Mouse (Mus musculus) left cerebral cortex, adult 18-20 months (tissue): Measurements from ENCODE around the gene Abca7. TPM values are rescaled to one million over a fixed set of nuclear protein-coding genes. Genes with fewer than 3 reads are reported as not detected.
"Not testable (repeated sequence)": the region's sequence is repeated elsewhere in the genome, so short reads cannot be mapped to it uniquely, and the experiment has no call there.

Source experiments
- DNase-seq, 2 experiments: peaks; one replicate each; pipeline ENCODE4 v3.0.0; 2021 to 2022; ENCODE audit warnings: low spot score in 2 of 2, mixed read lengths in 1 of 2
- long read RNA-seq, 2 experiments: library from polyadenylated mRNA; stranded (forward); transcript quantifications; one replicate each; pipeline ENCODE4 v2.0.0; 2021
- total RNA-seq, 2 experiments: library from RNA; stranded (reverse); gene quantifications; 2 replicates each; pipeline ENCODE4 v1.2.3; 2021

Abca7 gene
- total RNA-seq: 10 to 100 TPM; 13.0 to 13.7 TPM
- long read RNA-seq, experiment 1, full-length matches to known transcripts: 1 of 14 reads
- long read RNA-seq, experiment 1, partial matches to known transcripts: 4 of 14 reads
- long read RNA-seq, experiment 1, other reads (novel, unspliced or antisense): 9 of 14 reads
- long read RNA-seq, experiment 2, partial matches to known transcripts: 1 of 10 reads
- long read RNA-seq, experiment 2, other reads (novel, unspliced or antisense): 9 of 10 reads

DNA sequence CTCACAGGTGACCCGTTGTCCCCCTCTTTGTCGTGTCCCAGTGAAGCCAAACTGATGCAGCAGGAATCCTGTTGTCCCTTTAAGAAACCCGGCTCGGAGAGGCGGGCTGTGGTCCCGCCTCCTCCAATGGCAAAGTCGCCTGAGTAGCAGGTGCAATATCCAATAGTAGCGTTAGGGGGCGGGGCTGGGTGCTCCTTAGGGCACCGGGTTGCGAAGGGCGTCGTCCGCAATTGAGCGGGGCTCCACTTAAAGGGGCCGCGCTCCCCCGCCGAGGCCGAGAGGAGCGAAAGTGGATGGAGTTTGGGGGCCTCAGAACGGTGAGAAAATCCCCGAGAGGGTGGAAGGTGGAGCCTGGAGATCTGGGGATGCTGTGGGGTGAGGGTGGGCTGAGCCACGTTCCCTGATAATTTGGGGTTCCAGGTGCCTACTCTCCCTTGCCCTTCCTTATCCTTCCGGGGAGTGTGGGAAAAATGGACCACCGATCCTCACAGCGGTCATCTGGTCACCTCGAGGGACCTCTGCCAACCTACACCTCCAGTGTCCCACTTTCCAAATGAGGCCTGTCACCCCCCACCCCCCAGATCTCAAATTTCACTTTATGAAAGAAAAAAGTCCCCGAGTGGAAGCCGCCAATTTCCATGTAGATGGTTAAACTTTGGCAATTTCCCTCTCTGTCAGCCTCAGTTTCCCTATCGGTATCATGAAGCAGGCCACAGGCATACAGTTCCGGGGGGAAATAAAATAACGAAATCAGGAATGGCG, at the start of gene Abca7:
Gene Abca7 (plus strand): TSS at position 223 of the 762 bp plus-strand sequence.
- peak; percentile 95 to 98 for DNase-seq

DNA sequence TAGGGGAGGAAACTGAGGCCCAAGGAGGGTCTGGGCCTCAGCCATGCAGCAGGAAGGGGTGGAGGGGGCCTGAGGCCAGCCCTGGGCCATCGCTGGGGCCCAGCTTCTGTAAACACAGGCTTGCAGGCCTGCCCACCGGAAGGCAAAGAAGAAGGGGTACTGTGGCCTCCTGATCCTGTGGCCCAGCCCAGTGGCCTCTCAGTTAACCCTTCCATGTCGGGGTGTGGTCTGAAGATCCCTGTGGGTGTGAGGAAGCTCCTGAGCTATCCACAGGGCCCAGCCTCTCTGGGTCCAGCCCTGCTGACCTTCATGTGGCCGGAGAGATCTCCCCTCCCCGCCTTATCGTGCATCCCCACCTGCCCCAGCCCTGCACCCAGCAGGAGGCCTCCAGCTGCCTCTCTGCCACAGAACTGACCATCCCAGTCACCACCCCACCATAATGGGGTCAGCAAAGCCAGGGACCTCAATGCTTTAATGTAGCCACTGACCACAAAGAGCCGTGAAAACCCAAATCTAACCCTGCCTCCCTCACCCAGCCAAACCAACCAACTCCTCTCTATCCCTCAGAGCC, 49.5 kb upstream of the Abca7 start:
- no peak for DNase-seq

DNA sequence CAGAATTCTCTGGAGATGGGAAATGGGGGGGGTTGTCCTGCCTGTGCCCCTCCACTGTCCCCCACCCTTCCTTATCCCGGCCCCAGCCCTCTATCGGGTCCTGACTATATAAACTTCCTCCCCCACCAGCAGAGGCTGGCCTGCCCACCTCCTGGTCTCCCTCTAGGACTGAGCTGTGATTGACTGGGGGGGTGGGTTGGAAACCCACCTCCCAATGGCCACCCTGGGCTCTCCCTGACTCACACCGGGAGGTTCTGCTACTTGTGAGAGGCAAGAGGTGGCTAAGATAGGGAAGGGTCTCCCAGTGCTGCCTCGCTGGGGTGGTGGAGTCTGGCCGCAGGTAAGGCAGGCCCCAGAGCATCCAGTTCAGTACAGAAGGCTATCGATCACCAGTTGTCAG, 48.8 kb upstream of the Abca7 start:
- DNase-seq: no peak

DNA sequence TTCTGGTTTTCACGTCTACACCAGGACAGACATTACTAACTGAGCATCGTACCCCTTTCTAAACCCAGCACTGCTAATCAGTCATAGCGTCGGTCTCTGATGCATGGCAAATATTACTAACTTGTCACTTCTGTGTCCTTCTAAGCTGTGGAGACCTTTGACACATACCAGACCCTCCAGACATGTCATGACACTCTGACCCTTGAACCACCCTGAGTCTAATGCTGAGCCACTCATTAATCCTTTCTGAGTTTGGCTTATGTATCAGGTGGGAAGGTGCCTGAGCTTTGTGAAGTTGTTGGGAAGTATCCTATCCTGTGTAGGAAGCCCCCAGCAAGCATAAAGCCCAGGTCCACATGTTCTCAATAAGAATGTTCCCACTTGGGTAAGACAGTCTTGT, 46.4 kb upstream of the Abca7 start:
- DNase-seq: no peak

DNA sequence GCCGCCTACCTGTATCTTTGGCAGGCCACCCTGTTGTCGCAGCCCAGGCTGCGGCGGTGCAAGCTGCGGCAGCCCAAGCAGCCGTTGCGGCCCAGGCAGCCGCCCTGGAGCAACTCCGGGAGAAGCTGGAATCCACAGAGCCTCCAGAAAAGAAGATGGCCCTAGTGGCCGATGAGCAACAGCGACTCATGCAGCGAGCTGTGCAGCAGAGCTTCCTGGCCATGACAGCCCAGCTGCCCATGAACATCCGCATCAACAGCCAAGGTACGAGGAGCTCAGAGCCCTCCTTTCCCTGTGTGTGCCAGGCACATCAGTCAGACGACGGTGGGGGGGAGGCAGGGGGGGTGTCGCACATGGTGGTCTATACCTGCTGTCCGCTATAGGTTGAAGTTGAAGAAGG, 45.6 kb upstream of the Abca7 start:
- DNase-seq: no peak

DNA sequence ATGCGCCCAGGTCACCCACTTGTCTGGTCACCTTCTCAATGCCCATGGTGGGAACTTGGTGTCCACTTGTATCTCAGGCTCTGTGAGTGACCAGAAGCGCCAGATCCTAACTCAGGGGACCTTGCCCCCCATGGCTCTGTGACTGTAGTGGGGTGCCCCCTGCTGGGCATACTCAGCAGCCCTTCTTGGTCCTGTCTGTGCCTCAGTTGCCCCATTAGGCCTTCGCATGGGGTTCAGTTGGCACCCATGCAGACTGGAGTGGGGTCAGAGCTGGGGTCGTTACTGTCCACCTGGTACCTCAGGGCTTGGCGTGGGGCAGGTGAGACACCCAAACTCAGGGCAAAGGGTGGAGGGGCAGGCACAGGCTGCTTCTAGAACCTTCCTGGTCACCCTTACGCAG, 42.3 kb upstream of the Abca7 start:
- DNase-seq: no peak

DNA sequence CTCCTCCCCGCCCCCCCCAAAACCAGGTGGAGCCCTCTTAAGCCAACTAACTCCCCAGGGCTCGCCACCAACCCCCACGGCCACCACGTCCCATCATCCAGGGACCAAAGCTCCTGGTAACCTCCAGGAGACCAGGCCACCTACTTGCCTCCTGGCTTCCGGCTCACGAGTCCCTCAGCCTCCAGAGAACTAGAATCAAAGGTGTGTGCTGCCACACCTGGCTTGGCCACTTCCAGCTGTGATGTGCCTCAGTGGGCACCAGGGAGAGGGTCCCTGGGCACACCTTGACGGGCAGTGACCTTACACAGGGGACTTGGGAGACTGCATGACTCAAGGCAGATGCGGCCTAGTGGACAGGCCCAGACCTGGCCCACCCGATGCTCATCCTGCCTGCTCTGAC, 40.6 kb upstream of the Abca7 start:
- DNase-seq: no peak

DNA sequence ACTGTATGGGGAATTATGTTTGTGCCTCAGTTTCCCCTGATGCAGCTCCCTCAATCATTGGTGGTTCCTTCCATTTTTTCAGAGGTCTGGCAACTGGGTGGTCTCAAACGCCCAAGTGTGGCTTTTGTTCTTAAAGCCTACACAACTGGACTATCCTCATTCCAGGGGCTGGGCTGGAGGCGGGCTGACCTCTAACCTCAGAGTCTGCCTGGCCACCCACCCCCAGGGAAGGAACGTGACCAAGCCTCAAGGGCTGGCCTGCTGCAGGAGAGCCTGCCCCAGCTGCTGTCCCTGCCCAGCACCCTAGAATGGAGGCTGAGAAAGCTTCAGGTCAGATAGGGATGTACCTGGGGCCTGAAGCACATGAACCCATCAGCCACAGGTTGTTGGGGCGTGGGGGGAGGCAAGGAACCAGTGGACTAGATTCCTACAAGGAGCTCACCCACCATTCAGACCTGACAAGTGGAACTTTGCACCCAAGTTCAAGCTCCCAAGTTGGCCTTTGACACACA, 39.6 kb upstream of the Abca7 start:
- DNase-seq: no peak

DNA sequence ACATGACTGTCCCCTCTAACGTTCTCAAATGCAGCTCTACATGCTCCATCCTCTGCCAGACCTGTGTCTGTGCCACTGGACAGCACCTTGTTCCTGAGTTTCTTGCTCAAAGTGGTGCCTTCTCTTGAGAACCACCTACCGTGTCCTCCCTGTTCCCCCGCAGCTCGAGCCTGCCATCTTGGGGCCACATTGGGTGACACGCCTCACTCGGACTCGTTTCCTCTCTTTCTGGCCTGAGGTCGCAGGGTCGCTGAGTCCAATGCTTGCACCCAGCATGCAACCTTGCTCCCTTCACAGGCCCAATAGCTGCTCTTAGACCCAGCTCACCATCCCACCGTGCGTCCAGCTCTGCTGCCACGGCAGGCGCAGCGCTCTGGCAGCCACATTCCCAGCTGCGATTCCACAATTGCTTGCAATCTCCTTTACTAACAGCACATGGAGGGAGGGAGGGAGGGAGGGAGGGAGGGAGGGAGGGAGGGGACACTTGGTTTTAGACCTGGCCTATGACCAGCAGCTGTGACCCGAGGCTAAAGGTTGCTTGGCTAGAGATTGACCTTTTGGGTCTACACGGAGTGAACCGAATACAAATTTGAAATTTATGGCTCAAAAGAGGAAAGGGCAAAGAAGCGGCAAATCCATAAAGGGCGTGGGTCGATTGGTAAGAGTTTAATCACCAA, 38.0 kb upstream of the Abca7 start:
- DNase-seq: peak; percentile 77 to 78

DNA sequence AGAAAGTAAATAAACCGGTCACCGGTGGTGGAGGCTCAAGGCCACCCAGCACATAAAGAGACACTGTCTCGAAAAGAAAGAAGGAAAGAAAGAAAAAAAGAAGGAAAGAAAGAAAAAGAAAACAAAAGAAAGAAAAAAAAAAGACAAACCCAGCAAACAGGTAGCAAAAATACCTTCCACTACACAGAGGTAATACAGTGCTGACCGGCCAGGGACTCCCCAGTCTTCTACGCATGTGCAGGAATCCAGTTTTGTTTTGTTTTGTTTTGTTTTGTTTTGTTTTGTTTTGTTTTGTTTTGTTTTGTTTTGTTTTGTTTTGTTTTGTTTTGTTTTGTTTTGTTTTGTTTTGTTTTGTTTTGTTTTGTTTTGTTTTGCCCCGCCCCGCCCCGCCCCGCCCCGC, 36.9 kb upstream of the Abca7 start:
- not testable (repeated sequence) for DNase-seq

DNA sequence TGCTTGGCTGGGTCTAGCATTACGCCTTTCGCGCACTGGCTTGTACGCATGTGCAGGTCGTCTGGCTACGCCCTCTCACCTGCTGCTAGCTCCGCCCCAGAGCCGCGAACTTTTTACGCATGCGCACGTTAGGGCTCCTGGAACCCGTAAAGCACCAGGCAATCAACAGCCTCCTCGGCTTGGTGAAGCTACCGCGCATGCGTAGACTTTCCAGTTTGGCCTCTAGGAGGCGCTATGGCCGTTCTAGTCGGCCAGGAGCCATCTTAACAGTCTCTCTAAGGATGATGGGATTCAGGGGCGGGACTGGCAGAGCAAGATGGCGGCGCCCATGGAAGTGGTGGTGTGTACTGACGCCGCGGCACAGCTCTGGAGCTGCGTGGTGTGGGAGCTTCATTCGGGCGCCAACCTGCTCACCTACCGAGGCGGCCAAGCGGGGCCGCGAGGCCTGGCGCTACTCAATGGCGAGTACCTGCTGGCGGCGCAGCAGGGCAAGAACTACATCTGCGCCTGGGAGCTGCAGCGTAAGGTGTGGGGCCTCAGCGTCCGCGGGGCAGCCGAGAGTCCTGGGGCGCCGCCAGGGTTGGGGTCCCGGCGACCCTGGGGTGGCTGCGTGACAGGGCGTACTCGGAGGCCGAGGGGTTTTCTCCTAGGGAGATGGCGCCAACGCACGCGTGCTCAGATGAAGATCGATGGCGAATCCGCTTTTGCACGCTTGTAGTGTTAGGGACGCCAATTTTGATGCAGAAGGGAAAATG, 36.3 kb upstream of the Abca7 start, which contains the start of gene Wdr18:
Gene Wdr18 (plus strand): TSS at position 306 of the 755 bp plus-strand sequence.
- peak; percentile 99 for DNase-seq

DNA sequence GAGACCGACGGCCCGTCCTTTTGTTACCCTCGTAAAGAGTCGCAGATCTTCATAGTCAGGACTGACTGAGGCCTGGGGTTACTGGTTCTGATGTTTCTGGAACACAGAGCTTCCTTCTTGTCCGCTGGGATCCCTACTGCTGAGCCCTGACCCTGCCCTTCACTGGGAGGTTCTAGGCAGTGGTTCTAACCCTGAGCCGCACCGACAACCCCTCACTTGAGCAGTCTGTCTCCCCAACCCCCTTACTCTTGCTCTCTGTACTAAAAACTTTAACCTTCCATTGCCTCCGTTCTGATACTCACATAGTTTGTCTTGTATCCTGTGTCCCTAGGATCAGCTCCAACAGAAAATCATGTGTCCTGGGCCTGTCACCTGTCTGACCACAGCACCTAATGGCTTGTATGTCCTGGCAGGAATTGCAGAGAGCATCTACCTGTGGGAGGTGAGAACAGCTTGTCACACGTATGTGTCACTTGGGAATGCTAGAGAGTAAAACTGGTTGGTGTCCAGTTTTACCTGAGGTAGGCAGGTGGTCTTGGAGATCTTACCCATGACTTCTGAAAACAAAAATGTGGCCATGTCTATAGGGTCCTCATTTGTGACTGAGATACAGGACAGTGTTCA, 35.5 kb upstream of the Abca7 start:
- DNase-seq: no peak

DNA sequence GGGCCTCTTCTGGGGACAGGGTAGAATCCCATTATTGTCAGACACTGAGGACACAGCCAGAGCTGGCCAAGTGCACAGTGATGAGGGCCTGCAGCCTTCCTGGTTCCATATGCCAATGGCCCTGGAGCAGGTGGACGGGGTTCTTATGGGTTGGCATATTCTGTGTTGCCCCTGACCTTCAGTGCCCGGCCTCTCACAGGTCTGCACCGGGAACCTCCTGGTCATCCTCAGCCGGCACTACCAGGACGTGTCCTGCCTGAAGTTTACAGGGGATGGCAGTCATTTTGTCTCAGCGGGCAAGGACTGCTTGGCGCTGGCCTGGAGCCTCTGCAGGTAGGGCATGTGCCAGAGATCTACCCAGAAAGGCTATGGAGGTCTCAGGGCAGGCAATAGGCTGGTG, 31.6 kb upstream of the Abca7 start:
- no peak for DNase-seq

DNA sequence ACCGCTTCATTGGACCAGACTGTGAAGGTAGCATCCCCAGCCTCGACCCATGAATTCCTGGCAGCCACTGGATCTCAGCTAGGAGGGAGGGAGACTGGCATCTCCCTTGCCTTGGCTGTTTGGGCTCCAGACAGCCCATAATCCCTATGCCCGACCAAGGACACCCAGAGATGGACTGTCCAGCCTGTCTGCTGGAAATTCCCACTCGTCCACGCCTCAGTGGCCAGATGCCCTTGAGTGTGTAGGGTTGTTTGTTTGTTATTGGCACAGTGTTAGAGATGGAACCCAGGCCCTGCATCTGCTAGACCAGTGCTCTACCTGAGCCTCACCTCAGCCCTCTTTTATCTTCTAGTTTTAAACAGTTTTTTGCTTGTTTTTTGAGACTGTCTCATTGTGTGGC, 31.0 kb upstream of the Abca7 start:
- DNase-seq: no peak

DNA sequence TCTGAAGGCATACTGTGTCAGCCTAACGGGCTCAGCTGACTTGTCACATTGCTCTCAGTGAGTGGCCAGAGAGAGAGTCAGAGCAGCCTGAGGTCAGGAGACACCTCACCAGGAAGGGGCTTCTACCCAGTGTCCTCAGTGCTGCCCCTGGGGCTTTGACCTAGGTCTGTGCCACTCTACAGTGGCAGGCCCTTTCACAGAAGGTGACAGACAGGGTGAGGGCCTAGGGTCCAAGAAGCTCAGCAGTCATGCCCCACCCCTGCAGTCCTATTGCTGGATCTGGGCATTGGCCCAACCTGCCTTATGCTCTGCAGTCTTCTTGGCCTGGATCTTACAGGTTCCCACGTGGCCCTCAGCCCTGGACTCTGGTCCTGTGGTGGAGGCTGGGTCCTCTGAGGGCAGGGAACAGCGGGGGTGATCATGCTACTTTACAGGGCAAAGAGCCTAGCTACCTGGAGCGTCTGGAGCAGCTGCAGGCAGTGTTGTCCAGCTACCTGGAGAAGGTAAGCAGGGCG, 29.4 kb upstream of the Abca7 start:
- DNase-seq: no peak

DNA sequence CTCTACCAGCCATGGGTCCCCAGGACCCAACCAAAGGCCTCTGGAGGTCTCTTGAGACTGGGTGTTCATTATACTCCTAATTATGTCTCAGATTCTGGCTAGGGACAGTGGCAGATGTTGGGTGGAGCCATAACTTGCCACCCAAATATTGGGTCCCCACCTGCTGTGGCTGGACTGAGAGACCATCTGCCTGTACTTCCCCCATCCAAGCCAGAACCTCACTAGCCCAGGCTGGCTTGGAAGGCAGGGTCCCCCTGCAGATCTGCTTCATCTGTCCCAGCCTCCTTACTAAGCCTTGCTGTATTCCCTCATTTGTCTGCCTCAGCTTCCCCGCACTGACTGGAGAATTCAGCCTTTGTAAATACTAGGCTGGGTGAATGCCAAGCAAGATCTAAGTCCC, 28.1 kb upstream of the Abca7 start:
- DNase-seq: no peak

DNA sequence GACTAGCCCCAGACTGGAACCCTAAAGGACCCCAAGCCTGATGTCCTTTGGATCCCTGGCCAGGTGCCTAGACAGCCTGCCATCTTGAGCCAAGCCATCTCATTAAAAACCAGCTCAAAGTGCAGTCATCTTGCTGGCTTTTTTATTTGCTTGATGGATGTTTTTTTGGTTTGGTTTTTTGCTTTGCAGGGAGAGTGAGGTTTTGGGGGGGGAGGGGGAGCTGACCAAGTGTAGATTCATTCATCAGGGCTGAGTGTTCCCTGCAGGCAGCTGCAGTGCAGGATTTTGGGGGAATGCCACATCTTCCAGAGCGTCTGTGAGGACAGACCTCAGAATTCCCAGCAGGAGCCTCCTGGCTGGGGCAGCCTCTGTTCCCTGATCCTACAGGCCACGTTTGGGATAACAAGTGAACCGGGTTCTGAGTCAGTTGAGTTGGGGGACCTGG, 27.1 kb upstream of the Abca7 start:
- DNase-seq: no peak

DNA sequence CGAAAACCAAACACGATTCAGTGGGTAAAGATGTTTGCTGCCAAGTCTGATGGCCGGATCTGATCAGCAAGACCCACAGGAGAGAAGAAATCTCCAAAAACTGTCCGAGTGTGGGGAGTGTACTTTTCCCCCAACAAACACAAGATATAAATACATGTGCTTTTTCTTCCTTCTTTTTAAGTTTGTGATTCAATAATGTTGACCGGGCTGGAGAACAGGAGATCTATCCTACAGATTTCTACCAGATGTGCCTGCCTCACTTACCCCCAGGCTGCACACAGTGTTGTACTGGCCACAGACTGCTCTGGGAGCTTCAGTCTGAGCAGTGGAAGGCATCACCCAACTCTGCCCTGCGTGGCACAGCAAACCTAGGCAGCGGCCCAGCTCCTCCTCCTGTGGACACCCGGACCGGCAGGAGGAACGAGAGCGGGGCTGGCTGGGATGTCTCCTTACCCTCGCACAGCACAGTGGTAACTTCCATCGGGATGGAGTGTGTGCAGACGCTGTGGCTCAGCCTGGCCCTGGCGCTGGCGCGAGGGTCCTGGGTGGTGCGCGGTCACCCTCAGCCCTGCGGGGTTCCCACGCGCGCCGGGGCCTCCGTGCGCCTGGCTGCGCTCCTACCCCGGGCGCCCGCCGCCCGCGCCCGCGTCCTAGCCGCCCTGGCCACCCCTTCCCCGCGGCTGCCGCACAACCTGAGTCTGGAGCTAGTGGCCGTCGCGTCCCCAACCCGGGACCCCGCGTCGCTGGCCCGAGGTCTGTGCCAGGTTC, 25.7 kb upstream of the Abca7 start, which contains the start of gene Grin3b:
Gene Grin3b (plus strand): TSS at position 301 of the 768 bp plus-strand sequence.
- no peak for DNase-seq

DNA sequence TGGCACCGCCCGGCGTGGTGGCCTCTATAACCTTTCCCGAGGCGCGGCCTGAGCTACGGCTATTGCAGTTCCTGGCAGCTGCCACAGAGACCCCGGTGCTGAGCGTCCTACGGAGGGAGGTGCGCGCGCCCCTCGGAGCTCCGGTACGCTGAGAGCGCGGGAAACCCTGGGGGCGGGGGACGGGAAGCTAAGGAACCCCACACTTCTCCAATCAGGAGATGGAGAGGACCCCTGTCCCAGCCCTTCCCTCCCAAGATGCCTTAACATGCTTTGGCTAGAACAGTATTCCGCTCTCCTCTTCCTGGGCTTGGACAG, 25.2 kb upstream of the Abca7 start:
- no peak for DNase-seq

DNA sequence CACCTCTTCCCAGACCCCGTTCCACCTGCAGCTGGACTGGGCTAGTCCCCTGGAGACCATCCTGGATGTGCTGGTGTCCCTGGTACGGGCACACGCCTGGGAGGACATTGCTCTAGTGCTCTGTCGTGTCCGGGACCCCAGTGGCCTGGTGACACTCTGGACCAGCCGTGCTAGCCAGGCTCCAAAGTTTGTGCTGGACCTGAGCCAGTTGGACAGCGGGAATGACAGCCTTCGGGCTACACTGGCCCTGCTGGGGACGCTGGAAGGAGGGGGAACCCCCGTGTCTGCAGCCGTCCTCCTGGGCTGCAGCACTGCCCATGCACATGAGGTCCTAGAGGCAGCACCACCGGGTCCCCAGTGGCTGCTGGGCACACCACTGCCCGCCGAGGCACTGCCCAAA, 23.5 kb upstream of the Abca7 start:
- no peak for DNase-seq
